Mouse (Mus musculus): ENCODE data around the gene Tpm4. TPM values are rescaled to one million over a fixed set of nuclear protein-coding genes. Genes with fewer than 3 reads are reported as not detected.

Tpm4 gene
- total RNA-seq, 2 experiments from 2014 or later, result 24.4 to 28.2 TPM

- no peak for DNase-seq (ENCODE audit: low spot score in 2 of 2)
- intact Hi-C loops (cut with DNase I), result no loop called here
These were observed 48.9 kb downstream of the Tpm4 start for GRCm38 (mm10) chr8:72183554-72184202.

DNA sequence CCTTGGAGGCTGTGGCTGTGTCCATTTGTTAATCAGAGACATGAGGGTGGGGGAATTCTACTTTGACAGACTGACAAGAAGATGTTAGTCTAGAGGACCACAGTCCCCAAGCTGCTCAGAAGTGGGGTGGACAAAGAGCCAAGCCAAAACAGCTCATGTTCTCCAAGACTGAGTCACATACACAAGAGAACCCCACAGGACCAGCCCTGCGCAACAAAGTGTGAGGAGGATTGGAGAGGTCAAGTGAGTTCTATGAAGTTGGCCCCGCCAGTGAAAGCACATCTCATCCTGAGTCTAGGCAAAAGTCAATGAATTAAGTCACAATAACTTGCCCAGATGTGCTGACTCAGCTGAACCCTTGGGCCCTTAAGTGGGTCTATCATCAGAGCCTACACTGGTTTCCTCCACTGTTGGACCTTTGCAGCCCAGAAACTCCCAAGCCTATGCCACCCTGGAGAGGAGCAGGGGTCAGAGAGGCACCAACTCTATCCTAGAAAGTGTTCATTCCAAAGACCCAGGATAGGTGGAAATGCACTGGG is 53.1 kb downstream of the Tpm4 start:
- intact Hi-C loops (cut with DNase I), result no loop called here
- no peak for DNase-seq (ENCODE audit: low spot score in 2 of 2)

DNA sequence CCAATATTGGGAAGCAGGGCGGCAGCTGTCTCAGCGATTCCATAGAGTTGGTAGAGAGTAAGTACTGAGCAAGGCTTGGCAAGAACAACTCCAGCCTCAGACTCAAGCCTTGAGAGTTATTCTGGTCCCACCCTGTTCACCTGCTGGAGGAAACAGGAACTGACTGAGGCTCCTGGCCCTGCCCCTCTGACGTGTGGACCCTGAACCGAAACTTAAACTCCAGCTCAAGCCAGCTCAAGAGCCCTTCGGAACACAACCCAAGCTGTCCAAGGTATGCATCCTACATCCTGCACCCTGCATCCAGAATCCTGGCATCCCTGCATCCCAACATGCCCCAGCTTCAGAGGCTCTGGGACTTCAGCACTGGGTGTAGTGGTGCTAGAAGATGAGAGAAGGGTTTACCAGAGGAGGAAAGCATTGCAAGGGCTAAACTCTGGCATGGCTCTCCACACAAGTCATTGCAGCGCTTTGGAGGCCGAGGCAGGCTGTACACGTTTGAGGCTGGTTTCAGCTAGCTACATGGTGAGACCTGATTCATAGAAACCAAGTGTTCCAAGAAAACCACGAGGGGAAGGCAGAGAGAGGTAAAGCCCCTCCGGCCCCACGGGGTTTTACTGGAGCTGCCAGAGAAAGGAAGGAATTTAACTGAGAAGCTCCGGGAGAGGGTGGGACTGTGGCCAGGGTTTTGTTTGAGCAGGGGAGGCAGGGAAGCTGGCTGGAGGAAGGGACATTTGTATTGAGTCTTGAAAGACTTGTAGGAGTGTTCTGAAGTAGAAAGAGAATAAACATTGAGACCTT is 54.8 kb downstream of the Tpm4 start, which contains the start of gene Hsh2d:
Gene Hsh2d (plus strand): TSS at position 222 of the 798 bp plus-strand sequence.
- intact Hi-C loops (cut with DNase I), result no loop called here
- no peak for DNase-seq (ENCODE audit: low spot score in 2 of 2)

DNA sequence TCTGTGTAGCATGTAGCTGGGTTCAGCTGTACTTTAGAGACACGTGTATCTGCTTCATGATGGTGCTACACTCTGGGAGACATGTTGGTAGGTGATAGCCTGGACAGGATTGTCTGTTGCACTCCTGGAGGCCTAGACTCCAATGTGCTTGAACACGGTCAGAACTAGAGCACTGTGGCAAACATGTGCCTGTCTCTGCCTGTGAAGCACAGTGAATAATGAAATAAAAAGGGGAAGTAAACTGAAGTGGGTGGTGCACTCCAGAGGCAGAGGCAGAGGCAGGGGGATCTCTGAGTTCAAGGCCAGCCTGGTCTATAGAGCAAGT is 55.4 kb downstream of the Tpm4 start:
- intact Hi-C loops (cut with DNase I), result no loop called here
- DNase-seq (ENCODE audit: low spot score in 2 of 2), result no peak

DNA sequence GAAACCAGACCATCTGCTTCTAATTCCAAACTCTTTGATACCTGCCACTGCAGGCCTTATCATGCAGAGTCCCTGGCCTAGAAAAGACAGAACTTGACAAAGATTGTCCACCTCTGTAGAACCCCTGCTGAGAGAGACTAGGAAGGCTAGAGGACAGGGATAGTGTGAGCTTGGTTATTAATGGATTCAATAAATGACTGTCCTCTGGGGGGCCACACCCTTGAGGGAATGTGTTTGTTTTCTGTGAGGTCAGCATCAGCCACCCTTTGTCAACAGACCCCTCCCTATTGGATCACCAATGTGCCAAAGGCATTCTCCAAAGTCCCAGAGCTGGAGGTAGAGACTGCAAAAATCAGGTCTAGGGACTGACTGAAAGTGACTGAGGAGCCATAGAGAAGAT is 57.3 kb downstream of the Tpm4 start:
- intact Hi-C loops (cut with DNase I), result no loop called here
- no peak for DNase-seq (ENCODE audit: low spot score in 2 of 2)

DNA sequence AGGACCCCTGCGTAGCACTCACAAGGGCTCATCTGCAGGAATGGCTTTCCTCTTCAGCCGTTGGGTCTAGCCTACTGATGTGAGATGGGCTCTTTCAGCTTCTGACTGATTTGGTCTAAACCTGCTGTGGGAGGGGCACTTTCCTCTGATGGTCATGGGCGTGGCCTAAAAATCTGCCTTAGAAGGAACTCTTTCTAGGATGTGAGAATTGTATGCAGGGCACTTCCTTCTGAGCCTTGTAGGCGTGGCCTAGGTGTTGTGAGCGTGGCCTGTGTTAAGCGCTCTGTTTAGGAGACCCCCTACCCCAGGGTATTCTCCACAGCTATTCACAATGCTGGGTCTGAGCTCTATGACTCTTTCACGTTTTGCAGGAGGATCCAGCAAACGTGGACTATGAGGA is 63.2 kb downstream of the Tpm4 start:
- no peak for DNase-seq (ENCODE audit: low spot score in 2 of 2)
- intact Hi-C loops (cut with DNase I), result no loop called here

Other genes with a start within 250 kb of the Tpm4 start
- 10 to 100 TPM; 10.5 to 11.9 TPM for gene Zfp882, start 226.4 kb upstream of the Tpm4 start, total RNA-seq (2021)
- gene Zfp617, start 226.3 kb upstream of the Tpm4 start, total RNA-seq (2021), result 10 to 100 TPM; 27.5 to 29.3 TPM
- 10 to 100 TPM; 13.5 to 18.7 TPM for gene Zfp961, start 183.9 kb upstream of the Tpm4 start, total RNA-seq (2021)
- gene Cyp4f18, start 125.3 kb upstream of the Tpm4 start, total RNA-seq (2021), result not detected
- gene Olfr372, start 93.8 kb upstream of the Tpm4 start, total RNA-seq (2021), result not detected
- not detected for gene Olfr373, start 51.8 kb upstream of the Tpm4 start, total RNA-seq (2021)
- not detected for gene Olfr374, start 27.9 kb upstream of the Tpm4 start, total RNA-seq (2021)
- 10 to 100 TPM; 35.0 to 47.6 TPM for gene Rab8a, start 26.2 kb downstream of the Tpm4 start, total RNA-seq (2021)
- gene Hsh2d, start 54.7 kb downstream of the Tpm4 start, total RNA-seq (2021), result not detected
- gene Cib3, start 77.9 kb downstream of the Tpm4 start, total RNA-seq (2021), result not detected
- not detected for gene Gm11034, start 78.7 kb downstream of the Tpm4 start, total RNA-seq (2021)
- gene Fam32a, start 84.8 kb downstream of the Tpm4 start, total RNA-seq (2021), result 10 to 100 TPM; 57.2 to 59.3 TPM
- 10 to 100 TPM; 75.3 to 84.9 TPM for gene Ap1m1, start 105.0 kb downstream of the Tpm4 start, total RNA-seq (2021)
- gene Gm10282, start 170.3 kb downstream of the Tpm4 start, total RNA-seq (2021), result 1 to 10 TPM; 5.2 to 6.4 TPM
- 10 to 100 TPM; 13.5 to 22.2 TPM for gene Klf2, start 184.1 kb downstream of the Tpm4 start, total RNA-seq (2021)